Mouse (Mus musculus) mature B cell (primary cell): ENCODE results near the gene Hist1h2ae.
"Not testable (repeated sequence)": the region's sequence is repeated elsewhere in the genome, so short reads cannot be mapped to it uniquely, and the experiment has no call there.

Experiments used
- in situ Hi-C: fragments of 300-500 bp; cut with MboI; formaldehyde crosslinking; loops from 2 replicates; pipeline ENCODE4 v1.14.3; 2019

Gene Hist1h2ae

GRCm38 (mm10) chr13:23585029-23585441 is 14.0 kb upstream of the Hist1h2ae start:
- in situ Hi-C loops, result loop anchor here (10.0 to 25.0 kb wide), 2 partner anchors 102 to 1550 kb away; partner anchors contain the start of genes Hist1h1t, Hist1h2ac, Hist1h2ah and Hist1h2bc

- in situ Hi-C loops, result loop anchor here (5.0 to 25.0 kb wide), 4 partner anchors 33 to 1550 kb away; partner anchors contain the start of genes Hist1h1t, Hist1h2ac, Hist1h2ah and Hist1h2bc
Measured at GRCm38 (mm10) chr13:23584331-23584730, 13.3 kb upstream of the Hist1h2ae start.

- in situ Hi-C loops, result loop anchor here (5.0 to 25.0 kb wide), 4 partner anchors 34 to 1549 kb away; partner anchors contain the start of genes Hist1h1t, Hist1h2ac, Hist1h2ah and Hist1h2bc
Measured at GRCm38 (mm10) chr13:23583387-23584068, 12.5 kb upstream of the Hist1h2ae start.

GRCm38 (mm10) chr13:23582219-23583056 is 11.4 kb upstream of the Hist1h2ae start:
- in situ Hi-C loops, result loop anchor here (5.0 to 25.0 kb wide), 4 partner anchors 35 to 1548 kb away; partner anchors contain the start of genes Hist1h1t, Hist1h2ac, Hist1h2ah and Hist1h2bc

- in situ Hi-C loops, result loop anchor here (5.0 to 25.0 kb wide), 4 partner anchors 36 to 1547 kb away; partner anchors contain the start of genes Hist1h1t, Hist1h2ac, Hist1h2ah and Hist1h2bc
Measured at GRCm38 (mm10) chr13:23581408-23582218, 10.6 kb upstream of the Hist1h2ae start, which contains the start of gene Hist1h4d. TSS of gene Hist1h4d (plus strand) at chr13:23581598.

- in situ Hi-C loops, result loop anchor here (25.0 kb wide), 1 partner anchor 109 kb away; the partner anchor contains the start of genes Hist1h1t, Hist1h2ac, Hist1h2bc and Hist1h4c
Measured at GRCm38 (mm10) chr13:23577835-23578234, 6.8 kb upstream of the Hist1h2ae start.

- in situ Hi-C loops, result loop anchor here (25.0 kb wide), 1 partner anchor 110 kb away; the partner anchor contains the start of genes Hist1h1t, Hist1h2ac, Hist1h2bc and Hist1h4c
Measured at GRCm38 (mm10) chr13:23576906-23577639, 6.1 kb upstream of the Hist1h2ae start.

- in situ Hi-C loops, result loop anchor here (25.0 kb wide), 1 partner anchor 111 kb away; the partner anchor contains the start of genes Hist1h1t, Hist1h2ac, Hist1h2bc and Hist1h4c
Measured at GRCm38 (mm10) chr13:23576351-23576881, 5.4 kb upstream of the Hist1h2ae start.

GRCm38 (mm10) chr13:23575864-23576313 is 4.9 kb upstream of the Hist1h2ae start:
- in situ Hi-C loops, result loop anchor here (25.0 kb wide), 1 partner anchor 111 kb away; the partner anchor contains the start of genes Hist1h1t, Hist1h2ac, Hist1h2bc and Hist1h4c

- in situ Hi-C loops, result loop anchor here (25.0 kb wide), 1 partner anchor 112 kb away; the partner anchor contains the start of genes Hist1h1t, Hist1h2ac, Hist1h2bc and Hist1h4c
Measured at GRCm38 (mm10) chr13:23575271-23575851, 4.3 kb upstream of the Hist1h2ae start, which contains the start of gene Hist1h3d. TSS of gene Hist1h3d (plus strand) at chr13:23575763.

GRCm38 (mm10) chr13:23574546-23575170 is 3.6 kb upstream of the Hist1h2ae start:
- in situ Hi-C loops, result loop anchor here (25.0 kb wide), 1 partner anchor 113 kb away; the partner anchor contains the start of genes Hist1h1t, Hist1h2ac, Hist1h2bc and Hist1h4c

GRCm38 (mm10) chr13:23573898-23574524 is 3.0 kb upstream of the Hist1h2ae start, which contains the start of the genes Hist1h2bf and Hist1h2ad:
TSS of gene Hist1h2bf (minus strand) at chr13:23574196.
TSS of gene Hist1h2ad (plus strand) at chr13:23574381.
- in situ Hi-C loops, result not testable (repeated sequence)

- in situ Hi-C loops, result not testable (repeated sequence)
Measured at GRCm38 (mm10) chr13:23573034-23573897, 2.2 kb upstream of the Hist1h2ae start.

GRCm38 (mm10) chr13:23572218-23573033 is 1.4 kb upstream of the Hist1h2ae start:
- in situ Hi-C loops, result no loop called here

- in situ Hi-C loops, result not testable (repeated sequence)
Measured at GRCm38 (mm10) chr13:23571504-23572217, 641 bp upstream of the Hist1h2ae start.
